Mouse (Mus musculus) cerebellum, adult 2 months (tissue): ENCODE results near the gene Otx2.

Source experiments
- CTCF ChIP-seq: fragments of 200-500 bp; IDR thresholded peaks from 2 replicates; pipeline ENCODE4 v1.5.1; 2011; ENCODE audit warnings: low read depth, mild to moderate bottlenecking, control low read depth, low read length, moderate library complexity, borderline replicate concordance; ENCODE audit not compliant: insufficient read depth
- POLR2A ChIP-seq: fragments of 200-500 bp; IDR thresholded peaks from 2 replicates; pipeline ENCODE4 v1.6.1; 2011; ENCODE audit warnings: low read length, control low read depth, borderline replicate concordance; ENCODE audit not compliant: insufficient read depth

DNA sequence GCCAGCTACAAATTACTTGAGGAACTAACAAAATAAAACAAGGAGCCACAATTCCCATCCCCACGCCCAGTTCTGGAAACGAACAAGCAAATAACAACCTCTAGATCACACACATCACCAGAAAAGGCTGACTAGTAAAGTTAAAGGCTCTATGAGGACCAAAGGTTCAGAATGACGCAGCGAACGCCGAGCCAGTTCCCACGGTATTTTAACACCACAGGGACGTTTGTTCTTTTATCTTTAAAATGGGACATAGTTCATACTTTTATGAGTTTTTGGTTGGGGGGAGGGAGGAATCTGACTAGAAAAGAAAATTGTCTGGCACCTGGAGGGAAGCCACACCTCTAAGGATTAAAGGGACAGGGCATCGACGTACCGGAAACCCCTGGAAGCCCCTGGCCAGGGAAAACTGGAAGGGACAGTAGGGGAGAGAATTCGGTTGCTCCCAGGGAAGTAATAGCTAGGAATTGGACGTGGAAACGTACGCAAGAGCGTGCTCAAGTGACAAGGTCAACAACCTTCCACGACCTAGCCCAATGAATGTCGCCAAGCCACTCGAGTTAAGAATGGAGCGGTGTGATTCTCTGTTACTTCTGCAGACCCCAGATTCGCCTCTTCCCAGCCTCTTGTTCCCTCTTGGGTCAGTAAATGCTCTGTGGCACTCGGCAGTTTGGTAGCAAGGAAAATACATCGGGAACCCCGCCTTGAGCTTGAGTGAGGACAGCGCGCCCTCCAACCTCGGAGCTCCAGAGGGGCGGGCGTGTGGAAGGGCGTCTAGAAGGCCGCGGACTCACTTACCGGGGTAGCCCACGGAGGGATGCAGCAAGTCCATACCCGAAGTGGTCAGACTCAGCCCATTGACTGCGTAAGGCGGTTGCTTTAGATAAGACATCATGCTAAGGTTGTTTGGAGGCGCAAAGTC, 11.7 kb downstream of the Otx2 start:
- no peak for TF ChIP-seq CTCF
- TF ChIP-seq POLR2A = no peak
